Mouse (Mus musculus) adrenal gland, adult 18-20 months (tissue): ENCODE measurements at regions not wholly inside any gene's neighbourhood (a gene's known extent, or its start where the extent isn't known, plus 50 kb on each side); places are given as distances from the start of the nearest gene placed in this dataset.

Source experiments
- DNase-seq, 2 experiments: peaks; one replicate each; pipeline ENCODE4 v3.0.0; 2021 to 2022; ENCODE audit warnings: low spot score in 2 of 2

DNA sequence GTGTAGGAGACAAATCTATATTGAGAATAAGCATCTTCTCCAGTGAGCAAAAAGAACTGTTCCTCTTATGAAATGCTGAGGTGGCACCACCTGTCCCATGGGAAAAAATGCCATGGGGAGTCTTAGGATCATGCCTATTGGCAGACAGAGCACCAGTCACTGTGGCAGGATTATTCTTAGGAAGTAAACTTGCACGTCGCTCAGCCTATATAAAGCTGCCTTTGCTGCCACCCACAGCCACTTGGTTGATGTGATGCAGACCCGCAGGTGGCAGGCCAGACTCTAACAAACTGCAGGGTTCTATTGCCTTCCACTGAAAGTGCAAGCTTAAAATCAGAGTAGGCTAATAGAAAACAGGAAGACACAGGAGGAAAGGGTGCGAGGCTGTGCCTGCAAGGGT is 126.7 kb downstream of the Gm826 start:
- no peak for DNase-seq

DNA sequence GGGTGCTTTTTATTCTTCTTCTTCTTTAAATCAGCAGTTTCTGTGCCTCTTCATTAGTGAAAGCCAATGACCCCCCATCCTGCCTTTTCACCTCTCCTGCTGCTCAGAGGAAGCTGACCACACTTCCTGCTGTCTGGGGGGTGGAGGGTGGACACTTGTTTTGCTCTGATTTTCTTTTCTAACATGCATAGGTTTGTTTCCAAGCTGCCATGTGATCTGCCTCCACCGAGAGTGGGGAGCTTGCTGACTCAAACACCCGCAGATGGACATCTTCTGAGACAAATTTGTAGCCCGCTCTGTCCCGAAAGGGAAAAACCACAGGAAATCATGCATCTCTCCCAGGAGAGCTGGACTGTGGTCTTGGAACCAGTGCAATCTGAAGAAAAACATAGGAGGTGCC is 141.3 kb downstream of the Gm826 start:
- DNase-seq = no peak

DNA sequence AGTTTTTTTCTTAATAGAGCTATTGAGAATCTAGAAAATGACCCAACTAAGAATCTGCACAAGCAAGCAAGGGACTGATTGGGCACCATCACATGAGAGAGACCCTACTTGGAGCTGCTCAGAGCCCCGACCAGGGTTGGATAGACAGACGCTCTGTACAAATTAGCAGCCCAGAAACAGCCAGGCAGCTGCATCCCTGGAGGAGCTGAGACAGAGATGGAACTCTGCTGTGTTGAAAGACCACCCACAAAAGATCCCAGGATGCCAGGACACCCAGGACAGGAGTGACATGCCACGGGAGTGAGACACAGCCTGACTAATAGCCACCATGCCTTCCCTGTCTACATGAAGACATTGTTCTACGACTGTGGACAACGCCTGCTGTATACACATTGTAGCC is 147.9 kb downstream of the Gm826 start:
- no peak for DNase-seq

DNA sequence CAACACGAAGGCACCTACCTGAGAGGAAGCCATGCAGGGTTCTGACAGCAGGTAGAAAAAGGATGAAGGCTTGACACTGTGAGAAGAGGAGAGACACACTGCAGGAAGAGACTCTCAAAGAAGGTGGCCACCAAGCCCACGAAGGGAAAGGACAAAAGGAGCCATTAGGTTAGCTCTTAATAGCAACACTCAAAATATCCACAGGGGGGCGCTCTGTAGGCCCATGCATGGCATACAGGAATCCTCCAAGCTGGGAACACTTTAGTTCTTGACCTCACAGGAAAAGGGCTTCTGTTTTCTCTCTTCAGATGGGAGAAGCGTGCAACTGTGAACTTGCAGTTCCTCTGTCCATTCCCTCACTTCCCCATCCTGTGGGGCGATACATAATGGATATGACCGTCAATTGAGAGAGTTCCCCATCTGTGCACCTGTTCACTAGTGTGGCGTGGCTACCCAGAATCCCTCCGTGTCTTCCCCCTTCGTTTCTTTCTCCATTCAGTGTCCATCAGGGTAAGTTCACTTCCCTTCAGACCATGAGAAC is 162.9 kb downstream of the Gm826 start:
- DNase-seq = peak in 1 of 2 experiments; percentile 30

DNA sequence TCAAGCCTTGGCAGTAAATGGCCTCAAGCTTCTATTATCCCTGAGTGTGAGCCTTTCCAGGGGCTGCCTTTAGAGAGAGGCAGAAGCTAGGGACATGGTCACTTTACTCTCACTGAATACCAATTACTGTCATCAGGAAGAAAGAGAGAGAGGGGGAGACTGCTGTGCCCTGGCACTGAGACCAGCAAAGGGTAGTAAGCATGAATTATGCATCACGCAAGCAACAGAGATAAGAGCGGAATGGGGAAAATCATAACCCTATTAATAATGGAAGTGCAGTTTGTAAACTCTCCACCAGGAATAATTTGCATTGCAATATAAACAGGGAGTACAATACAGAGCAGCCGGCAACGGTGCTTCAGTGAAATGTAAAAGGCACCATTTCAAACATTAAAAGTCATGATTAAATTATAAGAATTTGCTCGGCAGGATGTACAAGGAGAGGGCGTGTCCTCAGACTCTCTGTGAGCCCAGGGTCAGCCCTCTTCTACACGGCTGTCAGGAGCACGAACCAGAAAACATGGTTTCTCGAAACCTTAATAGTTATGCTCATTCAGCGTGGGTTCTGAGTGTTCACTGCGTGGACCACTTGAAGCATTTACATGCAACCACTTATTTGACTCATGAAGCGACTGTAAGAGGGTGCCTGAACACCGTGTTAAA is 175.2 kb downstream of the Gm826 start:
- DNase-seq = no peak

DNA sequence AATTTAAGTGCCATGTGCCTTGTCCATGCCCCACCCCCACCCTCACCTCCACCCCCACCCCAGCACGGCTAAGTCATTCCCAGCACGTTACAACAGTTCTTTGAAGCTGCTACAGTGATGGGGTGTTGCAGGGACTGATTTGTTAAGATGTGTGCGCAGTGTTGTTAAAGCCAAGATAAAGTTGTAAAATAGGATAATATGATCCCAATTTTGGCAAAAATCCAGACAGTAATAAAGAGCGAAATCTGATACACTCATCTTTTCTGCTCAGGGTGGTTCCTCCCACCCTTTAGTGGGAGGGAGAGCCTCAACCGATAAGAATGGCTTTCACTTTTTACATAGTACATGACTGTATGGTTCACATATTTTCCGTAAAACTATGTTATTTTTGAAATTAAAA is 180.2 kb downstream of the Gm826 start:
- no peak for DNase-seq

DNA sequence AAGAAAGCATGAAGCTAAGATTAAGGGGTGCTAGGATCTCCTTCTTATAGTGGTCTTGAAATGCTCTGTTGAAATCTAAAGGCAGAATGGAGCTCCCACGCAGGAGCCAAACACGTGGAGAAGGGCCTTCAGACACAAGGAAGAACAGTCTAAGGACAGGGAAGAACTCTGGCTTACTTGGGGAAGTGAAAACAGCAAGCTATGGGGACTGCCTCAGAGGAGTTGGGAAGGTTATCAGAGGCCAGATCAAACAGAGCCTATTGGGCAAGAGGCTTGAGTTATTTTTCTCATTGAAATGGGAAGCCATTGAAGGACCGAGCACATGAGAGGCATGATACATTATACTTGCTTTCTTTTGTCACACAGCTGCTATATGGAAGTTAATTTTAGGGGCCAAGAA is 181.9 kb downstream of the Gm826 start:
- no peak for DNase-seq

DNA sequence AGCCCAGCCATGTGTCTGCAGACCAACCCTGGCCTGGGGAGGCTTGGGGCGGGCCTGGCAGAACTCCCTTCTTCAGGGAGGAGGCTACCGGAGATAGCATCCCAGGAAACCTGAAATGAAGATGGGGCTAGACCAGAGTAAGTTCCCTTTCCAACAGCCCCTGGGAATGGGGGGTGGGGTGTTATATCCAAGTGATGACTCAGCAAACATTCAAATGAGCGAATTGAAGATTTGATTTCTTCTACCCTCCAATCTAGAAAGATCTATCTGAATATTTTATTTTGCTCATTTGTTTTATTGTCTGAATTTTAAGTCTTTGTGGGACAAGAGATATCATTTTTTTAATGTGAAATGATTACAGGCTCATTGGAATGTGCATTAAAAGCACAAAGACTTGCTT is 185.0 kb downstream of the Gm826 start:
- no peak for DNase-seq

DNA sequence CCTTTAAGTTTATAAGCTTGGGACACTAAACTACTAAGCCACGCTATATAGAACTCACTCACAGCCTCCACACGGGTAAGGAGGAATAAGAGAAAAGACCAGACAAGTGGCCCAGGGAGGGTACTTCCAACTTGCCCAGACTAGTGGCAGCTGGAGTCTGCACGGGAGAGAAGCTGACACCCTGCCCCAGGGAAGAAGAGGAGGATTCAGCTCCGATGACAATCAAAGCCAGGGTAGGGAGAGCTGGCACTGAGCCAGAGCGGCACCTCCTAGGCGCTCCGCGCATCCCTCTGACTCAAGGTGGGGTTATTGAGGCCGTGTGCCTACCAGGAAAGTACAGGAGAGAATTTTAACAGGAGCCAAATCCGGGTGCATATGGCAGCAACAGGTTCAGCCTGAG is 185.4 kb downstream of the Gm826 start:
- no peak for DNase-seq

DNA sequence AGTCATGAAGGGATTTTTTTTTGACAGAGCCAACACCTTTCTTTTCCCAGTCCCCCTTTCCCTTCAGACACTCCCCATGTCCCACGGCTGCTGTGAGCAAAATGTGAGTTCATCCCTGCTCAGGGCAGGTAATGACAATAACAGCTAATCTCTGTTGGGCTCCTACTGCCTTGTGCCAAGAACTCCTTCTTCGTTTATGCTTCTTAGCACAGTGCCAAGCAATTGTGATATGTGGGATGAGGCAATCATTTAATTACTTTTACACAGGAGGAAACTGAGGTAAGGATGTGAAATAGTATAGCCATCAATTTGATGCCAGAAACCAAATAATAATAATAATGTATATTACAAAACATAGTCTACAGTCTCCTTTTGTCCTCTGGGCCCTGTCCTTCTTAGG is 185.9 kb downstream of the Gm826 start:
- no peak for DNase-seq

DNA sequence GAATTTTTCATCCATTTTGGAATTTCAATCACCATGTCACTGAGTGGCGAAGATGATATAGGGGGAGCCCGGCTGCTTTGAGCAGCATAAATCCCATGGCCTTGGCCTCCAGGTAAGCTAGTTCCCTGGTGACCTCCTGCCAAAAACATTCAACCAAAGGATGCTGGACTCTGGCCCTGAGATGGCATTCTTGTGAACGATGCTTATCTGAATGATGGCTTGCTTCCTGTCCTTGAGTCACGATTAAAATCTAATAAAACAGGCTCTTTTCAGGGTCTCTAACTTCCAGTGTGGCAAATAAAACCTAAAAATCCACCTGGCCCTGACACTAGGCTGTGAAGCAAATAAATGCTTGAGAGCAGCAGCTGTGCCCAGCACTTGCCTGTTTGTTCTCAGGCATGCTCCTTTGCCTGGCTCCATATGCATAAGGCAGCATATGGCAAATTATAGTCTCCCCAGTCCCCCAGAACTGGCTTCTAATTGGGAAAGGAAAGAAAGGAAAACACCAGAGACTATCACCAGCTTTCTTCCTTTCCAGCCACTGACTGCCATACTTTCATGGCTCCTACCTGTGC is 193.7 kb downstream of the Gm826 start:
- DNase-seq = no peak

DNA sequence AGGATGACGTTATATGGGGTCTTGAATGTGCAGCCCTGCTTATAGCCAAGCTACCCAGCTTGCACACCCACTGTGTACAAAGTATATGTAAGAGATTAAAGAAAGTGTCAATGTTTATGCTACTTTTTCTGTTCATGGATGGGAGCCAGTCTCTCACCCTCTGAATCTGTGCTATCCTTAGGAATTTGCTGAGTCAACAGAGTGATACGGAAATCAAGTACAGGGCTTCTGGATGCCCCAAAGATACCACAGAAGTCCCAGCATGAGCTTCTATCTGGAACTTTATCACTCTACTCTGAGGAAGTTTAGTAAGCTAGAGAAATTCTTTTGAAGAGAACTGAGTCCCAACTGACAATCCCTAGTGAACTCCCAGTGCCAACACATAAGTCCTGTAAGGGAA is 195.9 kb downstream of the Gm826 start:
- DNase-seq = no peak

DNA sequence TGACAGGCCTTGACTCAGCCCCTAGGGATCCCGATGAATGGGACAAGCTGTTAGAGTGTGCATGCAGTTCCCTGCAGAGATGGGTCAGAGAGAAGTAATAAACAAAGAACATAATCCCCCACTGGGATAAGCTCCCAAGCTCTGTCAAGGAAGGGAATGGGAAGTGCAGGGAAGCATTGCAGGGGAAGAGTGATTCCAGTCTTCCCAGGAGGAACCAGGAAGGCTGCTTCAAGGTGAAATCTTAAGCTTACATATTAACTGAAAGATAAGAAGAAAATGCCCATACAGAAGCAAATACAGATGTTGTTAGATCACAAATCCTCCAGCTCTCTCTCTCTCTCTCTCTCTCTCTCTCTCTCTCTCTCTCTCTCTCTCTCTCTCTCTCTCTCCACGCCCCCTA is 202.2 kb downstream of the Gm826 start:
- no peak for DNase-seq

DNA sequence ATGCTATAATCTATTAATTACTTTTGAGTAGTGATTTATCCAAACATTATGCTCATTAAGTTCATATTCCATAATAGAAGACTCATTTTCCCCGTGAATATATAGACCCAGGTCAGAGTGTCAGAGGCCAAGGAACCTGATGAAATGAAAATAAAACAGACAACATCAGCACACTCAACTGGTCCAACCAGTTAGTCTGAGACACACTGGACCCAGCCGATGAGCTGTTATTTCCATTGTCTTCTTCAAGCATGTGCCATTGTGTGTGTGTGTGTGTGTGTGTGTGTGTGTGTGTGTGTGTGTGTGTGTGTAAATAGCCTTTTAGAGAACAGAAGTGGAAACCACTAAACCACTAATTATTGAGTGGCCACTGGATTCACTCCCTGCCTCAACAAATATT is 202.6 kb downstream of the Gm826 start:
- no peak for DNase-seq

DNA sequence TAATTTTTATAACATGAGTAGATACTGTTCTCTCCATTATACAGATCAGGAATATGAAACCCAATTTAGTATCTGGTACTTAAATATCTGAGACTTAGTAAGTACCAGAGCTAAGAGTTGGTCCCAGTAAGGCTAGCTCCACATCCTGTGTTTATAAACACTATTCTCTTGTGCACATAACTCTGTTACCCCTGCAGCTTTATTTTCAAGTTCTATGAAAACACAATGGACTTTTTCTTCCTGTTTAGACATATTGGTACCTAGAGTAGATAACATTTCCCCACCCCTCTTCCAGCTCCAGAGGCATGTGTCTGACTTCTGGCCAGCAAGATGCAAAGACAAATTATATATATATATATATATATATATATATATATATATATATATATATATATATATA is 216.8 kb downstream of the Gm826 start:
- no peak for DNase-seq

DNA sequence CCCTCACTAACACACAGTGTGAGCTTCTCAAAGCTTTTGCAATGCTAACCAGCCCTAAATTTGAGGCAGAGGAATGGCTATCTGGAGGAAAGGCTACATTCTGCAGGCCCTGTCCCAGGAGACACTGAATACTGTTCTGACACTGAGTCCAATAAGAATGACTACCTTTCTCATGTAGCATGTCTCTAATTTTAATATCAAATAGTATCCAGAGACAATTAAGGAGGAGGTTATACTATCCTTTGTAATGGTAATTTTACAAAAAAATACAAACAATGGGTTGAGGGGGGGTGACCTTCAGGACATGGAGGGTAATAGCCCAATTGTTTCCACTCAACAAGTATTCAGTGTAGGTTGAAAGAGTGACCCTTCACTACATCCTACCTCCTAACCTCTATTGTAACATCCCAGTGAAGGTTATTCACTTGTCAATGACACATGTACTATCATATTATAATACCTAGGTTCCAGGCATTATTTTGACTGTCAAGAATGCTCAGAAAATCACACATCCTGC is 222.7 kb downstream of the Gm826 start:
- DNase-seq = no peak

DNA sequence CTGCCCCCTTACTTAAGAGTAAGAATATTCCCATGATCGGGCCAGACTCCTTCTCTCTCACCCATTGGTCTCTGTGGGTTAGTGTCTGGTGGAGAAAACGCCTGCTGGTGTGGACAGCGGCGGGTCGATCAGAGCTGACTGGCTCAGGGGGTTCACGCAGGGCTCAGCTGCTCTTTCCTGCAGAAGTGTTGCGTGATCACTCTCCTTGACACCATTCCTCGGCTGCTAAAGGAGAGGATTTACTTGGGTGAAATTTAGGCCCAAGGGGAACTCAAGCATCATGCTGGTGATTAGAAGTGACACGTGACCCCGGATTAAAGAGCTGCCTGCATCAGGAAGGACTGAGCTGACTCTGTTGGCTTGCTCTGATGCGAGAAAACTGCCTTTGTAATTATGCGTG is 240.9 kb downstream of the Gm826 start:
- DNase-seq = no peak

DNA sequence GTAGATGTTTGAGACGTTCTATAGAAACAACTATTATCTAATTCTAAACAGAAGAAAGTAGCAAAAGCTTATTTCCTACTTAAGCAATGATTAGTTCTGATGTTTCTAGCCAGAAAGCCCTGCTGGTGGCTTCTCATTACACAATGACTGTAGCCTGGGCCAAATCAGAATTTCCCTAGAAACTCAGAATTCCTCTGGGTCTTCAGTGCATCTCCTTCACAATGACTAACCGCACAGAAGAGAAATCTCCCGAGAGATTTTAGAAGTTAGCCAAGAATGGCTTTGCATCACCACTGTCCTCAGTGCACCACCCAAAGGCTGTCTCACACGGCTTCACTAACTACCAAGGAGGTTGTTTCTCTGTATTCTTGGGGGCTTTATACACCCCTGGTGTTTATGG is 248.0 kb downstream of the Gm826 start:
- DNase-seq = no peak

DNA sequence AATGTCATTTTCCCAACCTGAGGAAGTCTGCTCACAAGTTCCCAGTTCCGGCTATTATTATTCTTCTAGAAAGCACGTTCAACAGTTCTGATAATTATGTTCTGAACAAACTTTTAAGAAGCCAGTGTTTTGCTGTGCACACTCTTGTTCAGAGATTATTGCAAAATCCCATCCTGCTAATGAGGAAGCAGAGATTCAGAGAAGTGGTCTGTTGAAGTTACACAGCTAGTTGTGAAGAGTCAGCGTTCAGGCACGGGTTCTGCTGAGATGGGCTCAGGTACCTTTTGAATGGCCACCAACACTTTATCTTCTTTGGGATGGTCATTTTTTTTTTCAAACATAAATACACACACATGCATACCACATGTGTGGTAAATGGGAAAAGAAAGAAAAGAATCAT is 250.3 kb downstream of the Gm826 start:
- no peak for DNase-seq

DNA sequence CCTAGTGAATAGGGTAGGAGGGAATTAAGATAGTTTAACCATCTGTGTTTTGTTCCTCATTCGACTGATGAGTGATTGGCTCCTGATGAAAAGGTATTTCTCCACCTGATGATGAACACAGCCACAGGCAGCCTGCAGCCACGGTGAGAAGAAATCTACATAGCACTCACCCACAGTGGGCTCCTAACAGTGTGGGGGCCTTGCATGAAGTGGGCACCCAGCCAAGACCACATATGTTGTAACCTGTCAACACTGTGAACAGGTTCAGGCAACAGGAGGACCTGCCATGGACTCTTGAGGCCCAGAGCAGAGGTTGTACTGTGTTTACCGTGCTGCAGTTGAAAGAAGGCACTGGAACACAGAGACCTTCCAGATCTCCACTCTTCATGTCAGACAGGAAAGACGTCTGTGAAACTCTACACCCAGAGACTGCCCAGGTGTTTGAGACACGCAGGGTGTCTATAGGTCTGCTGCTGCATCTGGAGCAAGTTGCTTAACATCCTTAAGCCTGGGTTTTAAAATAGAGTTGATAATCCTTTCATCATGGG is 251.8 kb downstream of the Gm826 start:
- DNase-seq = no peak

DNA sequence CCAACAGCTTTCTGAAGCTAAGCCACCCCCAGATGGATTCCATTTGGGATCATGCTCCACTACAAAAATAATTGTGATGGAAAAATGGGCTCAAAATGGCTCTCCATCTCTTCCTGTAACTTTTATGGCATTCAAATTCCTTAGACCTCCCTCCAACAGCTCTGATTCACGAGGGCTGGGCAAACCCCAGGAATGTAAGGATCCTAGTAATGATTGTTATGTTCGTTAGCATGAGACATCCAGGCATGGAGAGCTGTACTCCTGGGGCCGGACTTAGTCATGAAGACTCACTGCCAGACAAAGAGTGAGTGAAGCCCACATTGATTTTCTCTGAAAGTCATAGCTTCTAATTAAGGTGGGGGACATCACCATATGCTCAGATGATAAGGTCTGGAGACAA is 258.3 kb downstream of the Gm826 start:
- no peak for DNase-seq

DNA sequence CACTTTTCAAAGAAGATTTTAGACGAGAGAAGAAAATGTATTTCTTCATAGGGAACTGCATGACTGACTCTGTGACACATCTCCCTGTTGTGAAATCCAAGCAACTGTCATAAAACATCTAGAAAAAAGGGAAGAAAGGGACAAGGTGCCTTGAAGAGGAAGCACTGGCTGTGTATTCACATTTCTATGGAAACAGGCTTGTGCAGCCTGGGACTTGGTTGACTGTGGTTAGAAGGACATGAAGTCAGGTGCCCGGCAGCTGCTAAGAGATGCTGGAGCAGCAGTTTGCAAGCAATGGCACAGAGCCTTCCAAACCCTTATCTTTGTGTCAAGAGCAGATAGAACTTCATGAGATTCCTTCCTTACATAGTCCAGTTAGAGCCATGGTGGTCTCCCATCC is 263.5 kb downstream of the Gm826 start:
- peak in 1 of 2 experiments; percentile 9 for DNase-seq

DNA sequence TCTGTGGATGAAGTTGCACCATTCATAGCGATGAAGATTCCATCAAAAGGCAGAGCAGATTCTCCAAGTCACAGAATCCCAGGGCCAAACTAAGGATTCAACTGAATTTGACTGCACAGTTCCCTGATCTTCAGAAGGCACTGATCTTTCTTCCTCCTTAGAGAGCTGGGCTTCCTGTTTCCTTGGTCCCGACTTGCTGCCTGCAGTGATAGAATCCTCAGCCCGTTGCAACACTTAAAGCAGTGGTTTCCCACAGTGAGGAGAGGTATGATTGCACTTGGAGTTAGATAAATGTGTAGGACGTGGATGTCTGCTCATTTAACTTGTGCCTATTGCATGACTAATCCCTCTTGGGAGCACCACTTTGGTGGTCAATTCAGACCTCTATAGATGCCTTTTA is 265.2 kb downstream of the Gm826 start:
- no peak for DNase-seq
